Mouse (Mus musculus) limb, embryonic 15.5 days (tissue): ENCODE measurements at regions not wholly inside any gene's neighbourhood (a gene's known extent, or its start where the extent isn't known, plus 50 kb on each side); places are given as distances from the start of the nearest gene placed in this dataset.

Experiments used
- ATAC-seq: fragments of 200-750 bp; cut with Nextera tagmentation; 2 replicates; pipeline ENCODE4 v1.8.0; 2017; ENCODE audit warnings: low read depth, moderate TSS enrichment; ENCODE audit not compliant: insufficient number of reproducible peaks, low FRiP score, low TSS enrichment
- H3K27ac ChIP-seq: fragments of 300-500 bp; sonication (generic); 2 replicates; pipeline ENCODE4 v1.5.1; 2015; ENCODE audit warnings: moderate library complexity, mild to moderate bottlenecking, inconsistent platforms
- H3K27me3 ChIP-seq: fragments of 300-500 bp; sonication (generic); 2 replicates; pipeline ENCODE4 v1.6.1; 2015; ENCODE audit warnings: inconsistent platforms
- H3K36me3 ChIP-seq: fragments of 300-500 bp; sonication (generic); 2 replicates; pipeline ENCODE4 v1.6.1; 2015; ENCODE audit warnings: inconsistent platforms
- H3K4me1 ChIP-seq: fragments of 300-500 bp; sonication (generic); 2 replicates; pipeline ENCODE4 v1.6.1; 2015; ENCODE audit warnings: inconsistent platforms
- H3K4me2 ChIP-seq: fragments of 300-500 bp; sonication (generic); 2 replicates; pipeline ENCODE4 v1.6.1; 2015; ENCODE audit warnings: mild to moderate bottlenecking, inconsistent platforms
- H3K4me3 ChIP-seq: fragments of 300-500 bp; sonication (generic); 2 replicates; pipeline ENCODE4 v1.5.1; 2015; ENCODE audit warnings: mild to moderate bottlenecking, inconsistent platforms
- H3K9ac ChIP-seq: fragments of 300-500 bp; sonication (generic); 2 replicates; pipeline ENCODE4 v1.6.1; 2015; ENCODE audit warnings: inconsistent platforms
- H3K9me3 ChIP-seq: fragments of 300-500 bp; sonication (generic); 2 replicates; pipeline ENCODE4 v1.6.1; 2016; ENCODE audit warnings: inconsistent platforms
- WGBS: fragments of 180-500 bp; shearing (Covaris S2); methylation state at CpG from one replicate; pipeline ENCODE4 v1.1.7; 2015; 5-methylcytosine and 5-hydroxymethylcytosine counted together

- Histone ChIP-seq H3K27ac (no peak overlapping the region), H3K4me1 (no peaks in the 10 kb centered on the region), H3K9ac (no peak overlapping the region), H3K27me3 (no peaks in the 10 kb centered on the region), H3K36me3 (no peaks in the 10 kb centered on the region), H3K9me3 (no peaks in the 10 kb centered on the region), H3K4me3 (no peak overlapping the region), H3K4me2 (no peak overlapping the region)
- 62% methylated on average over 1 of the region's 1 CpGs for WGBS
- ATAC-seq: no peak
Observed at GRCm38 (mm10) chr7:111319917-111320316, 237.1 kb upstream of the Eif4g2 start.

- H3K9ac ChIP-seq: no peak overlapping the region
- 74% methylated on average over 2 of the region's 2 CpGs for WGBS
- H3K9me3 ChIP-seq: no peaks in the 10 kb centered on the region
- no peaks in the 10 kb centered on the region for H3K4me1 ChIP-seq
- no peak overlapping the region for H3K4me2 ChIP-seq
- H3K27ac ChIP-seq: no peak overlapping the region
- H3K27me3 ChIP-seq: no peaks in the 10 kb centered on the region
- H3K4me3 ChIP-seq: no peak overlapping the region
- no peaks in the 10 kb centered on the region for H3K36me3 ChIP-seq
- no peak for ATAC-seq
Observed at GRCm38 (mm10) chr7:111316479-111316990, 233.7 kb upstream of the Eif4g2 start.

GRCm38 (mm10) chr7:111313921-111314320, 231.1 kb upstream of the Eif4g2 start:
- no peaks in the 10 kb centered on the region for H3K4me1 ChIP-seq
- no peaks in the 10 kb centered on the region for H3K27me3 ChIP-seq
- ATAC-seq: no peak
- H3K27ac ChIP-seq: no peak overlapping the region
- no peak overlapping the region for H3K9ac ChIP-seq
- no peaks in the 10 kb centered on the region for H3K36me3 ChIP-seq
- no peaks in the 10 kb centered on the region for H3K9me3 ChIP-seq
- H3K4me3 ChIP-seq: no peak overlapping the region
- 92% methylated on average over 4 of the region's 4 CpGs for WGBS
- no peak overlapping the region for H3K4me2 ChIP-seq

GRCm38 (mm10) chr7:111305196-111305595, 222.4 kb upstream of the Eif4g2 start:
- ATAC-seq: no peak
- H3K9me3 ChIP-seq: 0 out of 2 replicates have a peak, but pooled peaks cover 2% of the 10 kb centered on the region
- H3K36me3 ChIP-seq: no peaks in the 10 kb centered on the region
- H3K27ac ChIP-seq: no peak overlapping the region
- H3K4me2 ChIP-seq: no peak overlapping the region
- no peaks in the 10 kb centered on the region for H3K4me1 ChIP-seq
- no peak overlapping the region for H3K9ac ChIP-seq
- no peak overlapping the region for H3K4me3 ChIP-seq
- no peaks in the 10 kb centered on the region for H3K27me3 ChIP-seq

- Histone ChIP-seq H3K27ac (no peak overlapping the region), H3K4me3 (no peak overlapping the region), H3K9me3 (0 out of 2 replicates have a peak, but pooled peaks cover 2% of the 10 kb centered on the region), H3K4me1 (no peaks in the 10 kb centered on the region), H3K9ac (no peak overlapping the region), H3K4me2 (no peak overlapping the region), H3K36me3 (no peaks in the 10 kb centered on the region), H3K27me3 (no peaks in the 10 kb centered on the region)
- 86% methylated on average over 16 of the region's 16 CpGs for WGBS
- no peak for ATAC-seq
Observed at GRCm38 (mm10) chr7:111301791-111302488, 219.1 kb upstream of the Eif4g2 start.

GRCm38 (mm10) chr7:111297174-111297902, 214.5 kb upstream of the Eif4g2 start:
- 74% methylated on average over 9 of the region's 9 CpGs for WGBS
- H3K27me3 ChIP-seq: no peaks in the 10 kb centered on the region
- no peak for ATAC-seq
- H3K9ac ChIP-seq: no peak overlapping the region
- no peaks in the 10 kb centered on the region for H3K4me1 ChIP-seq
- no peaks in the 10 kb centered on the region for H3K9me3 ChIP-seq
- H3K4me2 ChIP-seq: no peak overlapping the region
- H3K27ac ChIP-seq: no peak overlapping the region
- no peak overlapping the region for H3K4me3 ChIP-seq
- no peaks in the 10 kb centered on the region for H3K36me3 ChIP-seq

- Histone ChIP-seq H3K36me3 (no peaks in the 10 kb centered on the region), H3K9ac (no peak overlapping the region), H3K27me3 (no peaks in the 10 kb centered on the region), H3K27ac (no peak overlapping the region), H3K4me1 (no peaks in the 10 kb centered on the region), H3K9me3 (no peaks in the 10 kb centered on the region), H3K4me3 (no peak overlapping the region), H3K4me2 (no peak overlapping the region)
- 47% methylated on average over 13 of the region's 13 CpGs for WGBS
- ATAC-seq: no peak
Observed at GRCm38 (mm10) chr7:111283411-111283955, 200.7 kb upstream of the Eif4g2 start.

- Histone ChIP-seq H3K27ac (no peak overlapping the region), H3K4me3 (no peak overlapping the region), H3K36me3 (no peaks in the 10 kb centered on the region), H3K27me3 (no peaks in the 10 kb centered on the region), H3K9ac (no peak overlapping the region), H3K4me2 (no peak overlapping the region), H3K9me3 (no peaks in the 10 kb centered on the region), H3K4me1 (no peaks in the 10 kb centered on the region)
- 31% methylated on average over 8 of the region's 8 CpGs for WGBS
- ATAC-seq: no peak
Observed at GRCm38 (mm10) chr7:111282314-111282713, 199.5 kb upstream of the Eif4g2 start.

GRCm38 (mm10) chr7:111277703-111278102, 194.9 kb upstream of the Eif4g2 start:
- no peak for ATAC-seq
- no peaks in the 10 kb centered on the region for H3K4me1 ChIP-seq
- H3K27ac ChIP-seq: no peak overlapping the region
- H3K9ac ChIP-seq: no peak overlapping the region
- H3K4me3 ChIP-seq: no peak overlapping the region
- no peaks in the 10 kb centered on the region for H3K36me3 ChIP-seq
- WGBS: 84% methylated on average over 3 of the region's 3 CpGs
- H3K27me3 ChIP-seq: no peaks in the 10 kb centered on the region
- no peaks in the 10 kb centered on the region for H3K9me3 ChIP-seq
- no peak overlapping the region for H3K4me2 ChIP-seq

GRCm38 (mm10) chr7:111273839-111274238, 191.0 kb upstream of the Eif4g2 start:
- ATAC-seq: no peak
- H3K36me3 ChIP-seq: no peaks in the 10 kb centered on the region
- no peak overlapping the region for H3K27ac ChIP-seq
- H3K4me1 ChIP-seq: no peaks in the 10 kb centered on the region
- H3K4me2 ChIP-seq: no peak overlapping the region
- H3K9ac ChIP-seq: no peak overlapping the region
- no peaks in the 10 kb centered on the region for H3K9me3 ChIP-seq
- WGBS: 89% methylated on average over 5 of the region's 5 CpGs
- no peak overlapping the region for H3K4me3 ChIP-seq
- H3K27me3 ChIP-seq: no peaks in the 10 kb centered on the region

GRCm38 (mm10) chr7:111270874-111271273, 188.0 kb upstream of the Eif4g2 start:
- Histone ChIP-seq H3K9me3 (no peaks in the 10 kb centered on the region), H3K27me3 (no peaks in the 10 kb centered on the region), H3K36me3 (no peaks in the 10 kb centered on the region), H3K4me1 (no peaks in the 10 kb centered on the region), H3K4me3 (no peak overlapping the region), H3K27ac (no peak overlapping the region), H3K4me2 (no peak overlapping the region), H3K9ac (no peak overlapping the region)
- ATAC-seq: no peak
- 59% methylated on average over 4 of the region's 4 CpGs for WGBS

GRCm38 (mm10) chr7:111268197-111268596, 185.4 kb upstream of the Eif4g2 start:
- Histone ChIP-seq H3K4me2 (no peak overlapping the region), H3K36me3 (no peaks in the 10 kb centered on the region), H3K9me3 (no peaks in the 10 kb centered on the region), H3K4me3 (no peak overlapping the region), H3K4me1 (no peaks in the 10 kb centered on the region), H3K9ac (no peak overlapping the region), H3K27me3 (no peaks in the 10 kb centered on the region), H3K27ac (no peak overlapping the region)
- no peak for ATAC-seq
- WGBS: 94% methylated on average over 2 of the region's 2 CpGs
